Mouse (Mus musculus): ENCODE measurements around the gene Gm13697. TPM values are rescaled to one million over a fixed set of nuclear protein-coding genes. Genes with fewer than 3 reads are reported as not detected.
A peak's percentile ranks its signal among the peaks of the same experiment; 100 is the strongest.
"Not testable (repeated sequence)": the region's sequence is repeated elsewhere in the genome, so short reads cannot be mapped to it uniquely, and the experiment has no call there.

Gm13697 gene
- polyA plus RNA-seq, 1 experiment: not detected

DNA sequence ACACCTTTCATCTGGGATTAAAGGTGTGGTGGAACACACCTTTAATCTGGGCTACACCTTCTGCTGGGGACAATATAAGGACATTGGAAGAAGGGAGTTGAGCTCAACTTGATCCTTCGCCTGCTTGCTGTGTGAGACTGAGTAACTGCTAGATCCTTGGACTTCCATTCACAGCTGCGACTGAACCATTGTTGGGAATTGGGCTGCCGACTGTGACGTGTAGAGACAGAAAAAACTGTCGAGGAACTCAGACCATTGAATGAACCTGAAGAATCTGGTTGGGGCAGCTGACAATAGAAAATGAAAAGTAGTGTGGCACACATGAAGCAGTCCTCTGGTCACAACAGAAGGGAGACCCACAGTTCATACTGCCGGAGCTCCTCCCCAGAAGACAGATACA lies 5.7 kb downstream of the Gm13697 start, which contains the start of gene Gm13691:
Gene Gm13691, plus strand, starts transcription at position 301 of the 400 bp plus-strand sequence.
- not testable (repeated sequence) for H3K36me3 ChIP-seq (ENCODE audit: control insufficient read depth, insufficient read depth); H3K4me2 ChIP-seq (ENCODE audit: low read depth); H3K4me3 ChIP-seq; H3K79me2 ChIP-seq (ENCODE audit: control insufficient read depth, insufficient read depth); H3K27me3 ChIP-seq (ENCODE audit: control insufficient read depth, insufficient read depth, insufficient read length); H3ac ChIP-seq (ENCODE audit: control insufficient read depth, insufficient read length)

- H3K4me2 ChIP-seq (ENCODE audit: low read depth): peak overlapping the region; percentile 68
- H3K79me2 ChIP-seq (ENCODE audit: control insufficient read depth, insufficient read depth); H3K4me3 ChIP-seq; H3ac ChIP-seq (ENCODE audit: control insufficient read depth, insufficient read length); H3K27me3 ChIP-seq (ENCODE audit: control insufficient read depth, insufficient read depth, insufficient read length); H3K36me3 ChIP-seq (ENCODE audit: control insufficient read depth, insufficient read depth): not testable (repeated sequence)
These were observed 9.2 kb downstream of the Gm13697 start for GRCm38 (mm10) chr2:83993639-83994255.

- not testable (repeated sequence) for H3K36me3 ChIP-seq (ENCODE audit: control insufficient read depth, insufficient read depth); H3K4me3 ChIP-seq; H3ac ChIP-seq (ENCODE audit: control insufficient read depth, insufficient read length); H3K79me2 ChIP-seq (ENCODE audit: control insufficient read depth, insufficient read depth); H3K27me3 ChIP-seq (ENCODE audit: control insufficient read depth, insufficient read depth, insufficient read length); H3K4me2 ChIP-seq (ENCODE audit: low read depth)
These were observed 10.0 kb downstream of the Gm13697 start for GRCm38 (mm10) chr2:83994526-83994925.

DNA sequence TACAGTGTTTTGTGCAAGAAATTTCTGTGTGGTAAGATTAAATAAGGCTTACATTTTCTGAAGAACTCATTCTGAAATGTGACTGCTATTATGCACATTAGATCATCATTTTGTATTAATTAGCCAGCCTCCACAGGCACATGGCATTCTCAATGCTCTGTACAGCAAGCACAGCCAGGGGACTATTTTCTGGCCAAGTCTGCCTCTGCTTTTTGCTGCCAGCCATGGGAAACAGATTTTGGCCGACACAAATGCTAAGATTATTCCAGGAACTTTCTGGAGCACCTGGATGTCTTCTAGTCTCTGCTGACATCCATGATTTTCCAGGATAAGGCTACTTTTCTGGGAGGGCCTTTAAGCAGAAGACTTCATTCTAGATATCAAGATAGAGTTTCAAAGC lies 24.4 kb downstream of the Gm13697 start:
- TF ChIP-seq POLR2A (IDR thresholded peaks at IDR 0.05; ENCODE audit: insufficient read length, low read depth) (no peak), MYOG (IDR thresholded peaks at IDR 0.05; ENCODE audit: control insufficient read depth in 1 of 3, insufficient read depth in 1 of 3, insufficient read length in 2 of 3, low read depth in 2 of 3) (no peak), E2F4 (IDR thresholded peaks at IDR 0.05; ENCODE audit: insufficient read depth) (no peak), POLR2AphosphoS2 (IDR thresholded peaks at IDR 0.05; ENCODE audit: insufficient read length, low read depth) (no peak), CEBPB (IDR thresholded peaks at IDR 0.05; ENCODE audit: insufficient read depth, poor library complexity, severe bottlenecking) (no peak), TCF3 (IDR thresholded peaks at IDR 0.05; ENCODE audit: insufficient read length, low read depth) (no peak), SRF (IDR thresholded peaks at IDR 0.05; ENCODE audit: control insufficient read depth, insufficient read length, low read depth) (no peak), REST (IDR thresholded peaks at IDR 0.05; ENCODE audit: insufficient read depth, insufficient read length) (no peak), MAX (IDR thresholded peaks at IDR 0.05; ENCODE audit: low read depth) (no peak), TCF12 (IDR thresholded peaks at IDR 0.05; ENCODE audit: insufficient read depth, poor library complexity, severe bottlenecking) (no peak), USF1 (IDR thresholded peaks at IDR 0.05; ENCODE audit: low read depth) (no peak), MYOD1 (IDR thresholded peaks at IDR 0.05; ENCODE audit: control insufficient read depth in 1 of 3, insufficient read length in 2 of 3, low read depth in 2 of 3) (no peak)
- Histone ChIP-seq H3K27me3 (ENCODE audit: control insufficient read depth, insufficient read depth, insufficient read length) (no peaks in the 10 kb centered on the region), H3K4me2 (ENCODE audit: low read depth) (no peak overlapping the region), H3K4me3 (no peak overlapping the region), H3K36me3 (ENCODE audit: control insufficient read depth, insufficient read depth) (no peaks in the 10 kb centered on the region), H3ac (ENCODE audit: control insufficient read depth, insufficient read length) (no peak overlapping the region), H3K79me2 (ENCODE audit: control insufficient read depth, insufficient read depth) (no peaks in the 10 kb centered on the region)

DNA sequence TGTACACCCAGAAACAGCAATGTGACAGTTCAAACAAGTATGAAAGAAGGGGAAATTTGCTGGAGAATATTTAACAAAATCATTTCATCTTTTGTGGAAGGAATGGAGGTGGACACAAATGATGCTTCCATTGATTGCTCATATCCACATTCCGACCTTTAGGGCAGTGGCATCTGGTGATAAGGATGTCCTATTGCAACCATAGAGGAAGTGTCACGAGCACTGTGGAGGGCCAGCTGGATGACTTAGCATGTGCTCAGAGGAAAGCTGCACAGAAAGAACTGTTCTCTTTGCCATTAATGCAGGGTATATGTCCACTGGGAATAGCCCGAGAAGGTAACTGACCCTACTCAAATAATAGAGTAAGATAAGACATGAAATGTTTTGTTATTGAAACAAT lies 25.3 kb downstream of the Gm13697 start:
- no peak overlapping the region for H3K4me3 ChIP-seq
- H3K36me3 ChIP-seq (ENCODE audit: control insufficient read depth, insufficient read depth): no peaks in the 10 kb centered on the region
- H3K79me2 ChIP-seq (ENCODE audit: control insufficient read depth, insufficient read depth): no peaks in the 10 kb centered on the region
- H3K4me2 ChIP-seq (ENCODE audit: low read depth): no peak overlapping the region
- H3K27me3 ChIP-seq (ENCODE audit: control insufficient read depth, insufficient read depth, insufficient read length): no peaks in the 10 kb centered on the region
- H3ac ChIP-seq (ENCODE audit: control insufficient read depth, insufficient read length): no peak overlapping the region
- no peak for TF ChIP-seq REST (IDR thresholded peaks at IDR 0.05; ENCODE audit: insufficient read depth, insufficient read length)
- no peak for TF ChIP-seq E2F4 (IDR thresholded peaks at IDR 0.05; ENCODE audit: insufficient read depth)
- no peak for TF ChIP-seq MYOD1 (IDR thresholded peaks at IDR 0.05; ENCODE audit: control insufficient read depth in 1 of 3, insufficient read length in 2 of 3, low read depth in 2 of 3)

DNA sequence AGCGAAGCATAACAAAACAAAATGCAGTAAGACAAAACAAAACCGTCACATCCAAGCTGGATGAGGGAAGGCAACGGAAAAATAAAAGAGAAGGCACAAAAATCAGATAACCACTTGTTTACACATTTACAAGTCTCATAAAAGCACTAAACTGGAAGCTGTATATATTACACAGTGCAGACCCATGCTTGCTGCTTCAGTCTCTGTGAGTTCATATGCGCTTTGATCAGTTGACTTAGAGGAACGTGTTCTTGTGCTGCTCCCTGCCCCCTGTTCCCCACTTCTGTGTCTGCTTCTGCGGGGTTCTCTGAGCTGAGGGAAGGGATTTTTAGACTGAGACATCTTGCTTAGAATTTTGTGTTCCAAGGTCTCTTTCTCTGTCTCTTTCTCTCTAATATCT lies 30.0 kb downstream of the Gm13697 start:
- Histone ChIP-seq H3K27me3 (ENCODE audit: control insufficient read depth, insufficient read depth, insufficient read length) (no peaks in the 10 kb centered on the region), H3K4me3 (no peak overlapping the region), H3K36me3 (ENCODE audit: control insufficient read depth, insufficient read depth) (no peaks in the 10 kb centered on the region), H3K79me2 (ENCODE audit: control insufficient read depth, insufficient read depth) (no peaks in the 10 kb centered on the region), H3ac (ENCODE audit: control insufficient read depth, insufficient read length) (no peak overlapping the region), H3K4me2 (ENCODE audit: low read depth) (no peak overlapping the region)
- no peak for TF ChIP-seq TCF3 (IDR thresholded peaks at IDR 0.05; ENCODE audit: insufficient read length, low read depth)
- no peak for TF ChIP-seq POLR2AphosphoS2 (IDR thresholded peaks at IDR 0.05; ENCODE audit: insufficient read length, low read depth)
- TF ChIP-seq MYOG (IDR thresholded peaks at IDR 0.05; ENCODE audit: control insufficient read depth in 1 of 3, insufficient read depth in 1 of 3, insufficient read length in 2 of 3, low read depth in 2 of 3): no peak
- TF ChIP-seq REST (IDR thresholded peaks at IDR 0.05; ENCODE audit: insufficient read depth, insufficient read length): no peak
- no peak for TF ChIP-seq E2F4 (IDR thresholded peaks at IDR 0.05; ENCODE audit: insufficient read depth)
- TF ChIP-seq MYOD1 (IDR thresholded peaks at IDR 0.05; ENCODE audit: control insufficient read depth in 1 of 3, insufficient read length in 2 of 3, low read depth in 2 of 3): no peak
- TF ChIP-seq CEBPB (IDR thresholded peaks at IDR 0.05; ENCODE audit: insufficient read depth, poor library complexity, severe bottlenecking): no peak
- TF ChIP-seq POLR2A (IDR thresholded peaks at IDR 0.05; ENCODE audit: insufficient read length, low read depth): no peak
- no peak for TF ChIP-seq MAX (IDR thresholded peaks at IDR 0.05; ENCODE audit: low read depth)
- TF ChIP-seq SRF (IDR thresholded peaks at IDR 0.05; ENCODE audit: control insufficient read depth, insufficient read length, low read depth): no peak
- no peak for TF ChIP-seq TCF12 (IDR thresholded peaks at IDR 0.05; ENCODE audit: insufficient read depth, poor library complexity, severe bottlenecking)
- no peak for TF ChIP-seq USF1 (IDR thresholded peaks at IDR 0.05; ENCODE audit: low read depth)

DNA sequence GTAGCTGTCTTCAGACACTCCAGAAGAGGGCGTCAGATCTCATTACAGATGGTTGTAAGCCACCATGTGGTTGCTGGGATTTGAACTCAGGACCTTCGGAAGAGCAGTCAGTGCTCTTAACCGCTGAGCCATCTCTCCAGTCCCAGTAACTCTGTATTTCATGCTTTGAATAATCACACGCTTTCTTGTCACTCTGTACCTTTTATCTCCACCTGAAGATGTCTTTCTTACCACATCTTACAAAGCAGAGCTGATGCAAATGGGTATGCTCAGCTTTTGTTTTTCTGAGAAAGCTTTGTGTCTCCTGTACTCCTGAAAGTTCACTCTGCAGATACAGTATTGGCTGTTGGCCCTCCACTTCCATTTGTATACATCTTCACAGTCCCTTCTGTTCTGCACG lies 31.7 kb downstream of the Gm13697 start:
- not testable (repeated sequence) for H3K79me2 ChIP-seq (ENCODE audit: control insufficient read depth, insufficient read depth); H3ac ChIP-seq (ENCODE audit: control insufficient read depth, insufficient read length); H3K27me3 ChIP-seq (ENCODE audit: control insufficient read depth, insufficient read depth, insufficient read length); H3K4me2 ChIP-seq (ENCODE audit: low read depth); H3K36me3 ChIP-seq (ENCODE audit: control insufficient read depth, insufficient read depth); H3K4me3 ChIP-seq

Measured in myocyte (in vitro differentiated cells).